Mouse (Mus musculus) MEL (cell line): ENCODE measurements around the gene Slc35c1. TPM values are rescaled to one million over a fixed set of nuclear protein-coding genes. Genes with fewer than 3 reads are reported as not detected.
A peak's percentile ranks its signal among the peaks of the same experiment; 100 is the strongest.

Experiments used
- DNase-seq: peaks from one replicate; pipeline ENCODE4 v3.0.0; 2011; ENCODE audit warnings: low read depth, low spot score
- H3K27ac ChIP-seq: 2 replicates; pipeline ENCODE4 v1.5.1; 2012; ENCODE audit warnings: low read depth, mild to moderate bottlenecking, control low read depth, low read length, moderate library complexity; ENCODE audit not compliant: control insufficient read depth
- H3K27me3 ChIP-seq, 2 experiments: fragments of 150-350 bp in 1 of 2; sonication (generic) in 1 of 2; 2 replicates each; pipeline ENCODE4 v1.6.1; 2012; ENCODE audit warnings: low read length in 2 of 2, mild to moderate bottlenecking in 2 of 2, improper control_type of control experiment in 1 of 2, moderate library complexity in 1 of 2; ENCODE audit not compliant: insufficient read depth in 2 of 2, control insufficient read depth in 1 of 2
- H3K36me3 ChIP-seq, 2 experiments: 2 replicates each; pipeline ENCODE4 v1.6.1; 2012 to 2014; ENCODE audit warnings: low read length in 2 of 2, improper control_type of control experiment in 1 of 2, inconsistent platforms in 1 of 2, mild to moderate bottlenecking in 1 of 2; ENCODE audit not compliant: insufficient read depth in 2 of 2, control insufficient read depth in 1 of 2
- H3K4me1 ChIP-seq, 2 experiments: fragments of 150-350 bp in 1 of 2; sonication (generic) in 1 of 2; 2 replicates each; pipeline ENCODE4 v1.6.1; 2012; ENCODE audit warnings: low read length in 2 of 2, improper control_type of control experiment in 1 of 2, mild to moderate bottlenecking in 1 of 2; ENCODE audit not compliant: insufficient read depth in 2 of 2, control insufficient read depth in 1 of 2
- H3K4me3 ChIP-seq, 2 experiments: fragments of 150-350 bp in 1 of 2; sonication (generic) in 1 of 2; 2 replicates each; pipeline ENCODE4 v1.5.1; 2012; ENCODE audit warnings: low read depth in 2 of 2, low read length in 2 of 2, mild to moderate bottlenecking in 2 of 2, moderate library complexity in 2 of 2, control low read depth in 1 of 2, improper control_type of control experiment in 1 of 2; ENCODE audit not compliant: control insufficient read depth in 1 of 2, insufficient read depth in 1 of 2
- H3K79me2 ChIP-seq: 2 replicates; pipeline ENCODE4 v1.6.1; 2012; ENCODE audit warnings: mild to moderate bottlenecking, low read length, moderate library complexity; ENCODE audit not compliant: control insufficient read depth, poor library complexity, insufficient read depth
- H3K9ac ChIP-seq: 2 replicates; pipeline ENCODE4 v1.6.1; 2012; ENCODE audit warnings: low read depth, mild to moderate bottlenecking, control low read depth, low read length, moderate library complexity; ENCODE audit not compliant: control insufficient read depth, poor library complexity, severe bottlenecking
- H3K9me3 ChIP-seq: fragments of 150-350 bp; sonication (generic); replicated peaks from 2 replicates; pipeline ENCODE4 v1.6.1; 2012; ENCODE audit warnings: mild to moderate bottlenecking, low read length, improper control_type of control experiment, moderate library complexity; ENCODE audit not compliant: insufficient read depth
- BHLHE40 ChIP-seq: IDR thresholded peaks from 2 replicates; pipeline ENCODE4 v1.6.1; 2012; ENCODE audit warnings: low read depth, mild to moderate bottlenecking, inconsistent platforms, low read length, improper control_type of control experiment, borderline replicate concordance
- CHD2 ChIP-seq: IDR thresholded peaks from 2 replicates; pipeline ENCODE4 v1.6.1; 2011; ENCODE audit warnings: low read length, improper control_type of control experiment
- EP300 ChIP-seq, 2 experiments: IDR thresholded peaks; 2 replicates each; pipeline ENCODE4 v1.6.1; 2011; ENCODE audit warnings: improper control_type of control experiment in 2 of 2, low read length in 2 of 2, low read depth in 1 of 2, mild to moderate bottlenecking in 1 of 2
- ETS1 ChIP-seq: IDR thresholded peaks from 2 replicates; pipeline ENCODE4 v1.6.1; 2012; ENCODE audit warnings: low read depth, mild to moderate bottlenecking, inconsistent platforms, low read length, improper control_type of control experiment, moderate library complexity
- GABPA ChIP-seq: IDR thresholded peaks from 2 replicates; pipeline ENCODE4 v1.6.1; 2012; ENCODE audit warnings: low read depth, mild to moderate bottlenecking, inconsistent platforms, low read length, improper control_type of control experiment, moderate library complexity
- GATA1 ChIP-seq: IDR thresholded peaks from 2 replicates; pipeline ENCODE4 v1.6.1; 2011; ENCODE audit warnings: low read depth, low read length, improper control_type of control experiment
- HCFC1 ChIP-seq: IDR thresholded peaks from 2 replicates; pipeline ENCODE4 v1.6.1; 2012; ENCODE audit warnings: low read depth, mild to moderate bottlenecking, inconsistent platforms, low read length, improper control_type of control experiment, moderate library complexity
- JUND ChIP-seq: IDR thresholded peaks from 2 replicates; pipeline ENCODE4 v1.6.1; 2011; ENCODE audit warnings: low read depth, mild to moderate bottlenecking, improper control_type of control experiment, low read length
- KAT2A ChIP-seq: conservative IDR thresholded peaks from 2 replicates; pipeline ENCODE4 v1.6.1; 2012; ENCODE audit warnings: low read depth, low read length, improper control_type of control experiment, inconsistent platforms
- MAFK ChIP-seq: IDR thresholded peaks from 2 replicates; pipeline ENCODE4 v1.6.1; 2011; ENCODE audit warnings: low read depth, mild to moderate bottlenecking, low read length, improper control_type of control experiment, borderline replicate concordance
- MAX ChIP-seq: IDR thresholded peaks from 2 replicates; pipeline ENCODE4 v1.6.1; 2011; ENCODE audit warnings: low read length, improper control_type of control experiment
- MAZ ChIP-seq: IDR thresholded peaks from 2 replicates; pipeline ENCODE4 v1.6.1; 2012; ENCODE audit warnings: low read depth, mild to moderate bottlenecking, inconsistent platforms, low read length, improper control_type of control experiment
- MEF2A ChIP-seq: IDR thresholded peaks from 2 replicates; pipeline ENCODE4 v1.6.1; 2014; ENCODE audit warnings: low read depth, mild to moderate bottlenecking, inconsistent platforms, low read length, improper control_type of control experiment; ENCODE audit not compliant: poor library complexity, insufficient replicate concordance, severe bottlenecking; ENCODE audit errors: extremely low read depth
- MXI1 ChIP-seq: IDR thresholded peaks from 2 replicates; pipeline ENCODE4 v1.6.1; 2011; ENCODE audit warnings: mild to moderate bottlenecking, low read depth, low read length, improper control_type of control experiment
- MYC ChIP-seq: IDR thresholded peaks from 2 replicates; pipeline ENCODE4 v1.6.1; 2011; ENCODE audit warnings: low read depth, mild to moderate bottlenecking, low read length, improper control_type of control experiment, moderate library complexity
- NELFE ChIP-seq: IDR thresholded peaks from 2 replicates; pipeline ENCODE4 v1.6.1; 2011; ENCODE audit warnings: low read depth, low read length, improper control_type of control experiment
- POLR2A ChIP-seq, 2 experiments: IDR thresholded peaks; 2 replicates each; pipeline ENCODE4 v1.6.1; 2011 to 2012; ENCODE audit warnings: low read length in 2 of 2, mild to moderate bottlenecking in 2 of 2, control low read depth in 1 of 2, improper control_type of control experiment in 1 of 2, low read depth in 1 of 2, moderate library complexity in 1 of 2; ENCODE audit not compliant: control insufficient read depth in 1 of 2, insufficient read depth in 1 of 2, poor library complexity in 1 of 2
- POLR2AphosphoS2 ChIP-seq: IDR thresholded peaks from 2 replicates; pipeline ENCODE4 v1.6.1; 2011; ENCODE audit warnings: low read length, improper control_type of control experiment
- RCOR1 ChIP-seq: IDR thresholded peaks from 2 replicates; pipeline ENCODE4 v1.6.1; 2012; ENCODE audit warnings: low read depth, mild to moderate bottlenecking, inconsistent platforms, low read length, improper control_type of control experiment
- SIN3A ChIP-seq: IDR thresholded peaks from 2 replicates; pipeline ENCODE4 v1.6.1; 2012; ENCODE audit warnings: low read length, improper control_type of control experiment, inconsistent platforms
- SMC3 ChIP-seq: IDR thresholded peaks from 2 replicates; pipeline ENCODE4 v1.6.1; 2011; ENCODE audit warnings: low read depth, low read length, improper control_type of control experiment
- TAL1 ChIP-seq: IDR thresholded peaks from 2 replicates; pipeline ENCODE4 v1.6.1; 2012; ENCODE audit warnings: mild to moderate bottlenecking, inconsistent platforms, low read length, moderate library complexity, mixed read lengths
- TBP ChIP-seq: IDR thresholded peaks from 2 replicates; pipeline ENCODE4 v1.8.0; 2011; ENCODE audit warnings: low read depth, low read length, improper control_type of control experiment
- TCF12 ChIP-seq: IDR thresholded peaks from 2 replicates; pipeline ENCODE4 v1.6.1; 2014; ENCODE audit warnings: low read depth, mild to moderate bottlenecking, inconsistent platforms, low read length, improper control_type of control experiment, moderate library complexity
- ZNF384 ChIP-seq: IDR thresholded peaks from 2 replicates; pipeline ENCODE4 v1.6.1; 2012; ENCODE audit warnings: low read depth, mild to moderate bottlenecking, inconsistent platforms, low read length, improper control_type of control experiment
- polyA plus RNA-seq, 2 experiments: library from polyadenylated mRNA; stranded (reverse) in 1 of 2; unstranded in 1 of 2; fragments of >175 nt in 1 of 2; fragments of >200 nt in 1 of 2; gene quantifications; 2 replicates each; pipeline versions ENCODE4 v1.2.1 to v1.2.4; 2012; ENCODE audit warnings: low replicate concordance in 2 of 2, low read depth in 1 of 2; ENCODE audit not compliant: insufficient read length in 2 of 2, insufficient read depth in 1 of 2, missing spikeins in 1 of 2
- total RNA-seq: library from RNA; depleted of rRNA; stranded (reverse); fragments of 300-350 nt; gene quantifications from 2 replicates; pipeline ENCODE4 v1.2.3, GENCODE M21; 2012

Gene Slc35c1
- total and polyA plus RNA-seq, 3 experiments, result 16.8 to 64.5 TPM; not detected in 1

DNA sequence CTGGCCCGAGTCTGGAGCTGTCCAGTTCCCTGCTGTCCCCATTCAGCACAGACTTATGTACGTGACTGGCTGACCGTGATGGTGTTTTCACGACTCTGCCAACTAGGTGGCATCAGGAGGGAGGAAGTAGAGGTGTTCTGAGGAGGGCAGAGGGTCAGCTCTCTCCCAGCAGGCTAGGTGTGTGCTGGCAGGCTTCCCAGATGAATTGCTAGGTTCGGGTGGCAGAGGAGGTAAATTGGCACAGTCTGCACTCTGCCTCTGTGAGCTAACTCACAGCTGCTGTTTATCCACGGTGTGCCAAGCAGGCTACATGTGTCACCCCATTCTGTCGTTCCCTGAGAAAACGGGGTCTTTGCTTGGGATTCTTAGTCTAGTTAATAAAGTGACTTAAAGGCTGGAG is 13.7 kb downstream of the Slc35c1 start:
- no peak for DNase-seq
- no peak for TF ChIP-seq SMC3
- no peak for TF ChIP-seq MXI1
- TF ChIP-seq POLR2A (IDR thresholded peaks at IDR 0.05; ENCODE audit: control insufficient read depth in 1 of 2, insufficient read depth in 1 of 2, low read depth in 1 of 2, low read length in 2 of 2, poor library complexity in 1 of 2), result no peak
- TF ChIP-seq, all 39 proteins: peak for 0
- no peaks in the 10 kb centered on the region for H3K79me2 ChIP-seq
- H3K4me1 ChIP-seq, result peaks cover 20 to 62% of the 10 kb centered on the region in 2 experiments
- H3K27ac ChIP-seq, result no peak overlapping the region
- peaks cover 0 to 49% of the 10 kb centered on the region in 2 experiments; a peak in 2 of 4 replicates for H3K36me3 ChIP-seq
- H3K4me3 ChIP-seq, result no peak overlapping the region
- no peaks in the 10 kb centered on the region for H3K27me3 ChIP-seq
- no peaks in the 10 kb centered on the region for H3K9me3 ChIP-seq
- no peak overlapping the region for H3K9ac ChIP-seq

DNA sequence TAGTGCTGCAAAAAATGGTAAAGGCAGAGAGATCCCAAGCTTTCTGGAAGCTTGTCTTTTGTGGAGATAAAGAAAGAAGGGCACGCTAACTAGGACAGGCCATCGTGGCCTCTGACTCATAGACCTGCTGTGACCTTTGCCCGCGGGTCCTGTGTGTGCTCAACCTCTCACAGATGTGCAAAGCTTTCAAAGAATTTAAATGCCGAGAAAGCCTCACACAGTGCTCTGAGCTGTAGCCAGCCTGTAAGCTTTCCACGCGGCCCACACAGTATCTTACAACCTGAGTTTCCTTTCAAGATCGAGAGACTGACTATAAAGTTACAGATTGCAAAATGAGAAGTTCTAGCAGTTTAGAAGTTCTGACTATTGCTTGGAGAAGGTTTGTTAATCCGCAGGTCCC is 14.4 kb downstream of the Slc35c1 start:
- no peak for DNase-seq
- Histone ChIP-seq H3K79me2 (no peaks in the 10 kb centered on the region), H3K9me3 (no peaks in the 10 kb centered on the region), H3K4me3 (no peak overlapping the region), H3K27ac (peak overlapping the region; percentile 27; the same call in 1 of the 2 replicates), H3K27me3 (no peaks in the 10 kb centered on the region), H3K9ac (no peak overlapping the region), H3K4me1 (peaks cover 20 to 58% of the 10 kb centered on the region in 2 experiments), H3K36me3 (peaks cover 0 to 43% of the 10 kb centered on the region in 2 experiments; a peak in 2 of 4 replicates)
- TF ChIP-seq POLR2A (IDR thresholded peaks at IDR 0.05; ENCODE audit: control insufficient read depth in 1 of 2, insufficient read depth in 1 of 2, low read depth in 1 of 2, low read length in 2 of 2, poor library complexity in 1 of 2) (no peak), SMC3 (no peak), CHD2 (no peak), JUND (no peak), MEF2A (no peak), GABPA (no peak), TCF12 (no peak), MXI1 (no peak)

- peak; percentile 96 for DNase-seq
- no peaks in the 10 kb centered on the region for H3K27me3 ChIP-seq
- no peaks in the 10 kb centered on the region for H3K9me3 ChIP-seq
- no peak overlapping the region for H3K4me3 ChIP-seq
- no peaks in the 10 kb centered on the region for H3K79me2 ChIP-seq
- peaks cover 20 to 55% of the 10 kb centered on the region in 2 experiments for H3K4me1 ChIP-seq
- peak overlapping the region; percentile 83 for H3K27ac ChIP-seq
- H3K9ac ChIP-seq, result no peak overlapping the region
- peaks cover 0 to 42% of the 10 kb centered on the region in 2 experiments; a peak in 2 of 4 replicates for H3K36me3 ChIP-seq
- peak; percentile 73 for TF ChIP-seq MAX
- TF ChIP-seq KAT2A, result no peak
- peak; percentile 99 for TF ChIP-seq GATA1
- TF ChIP-seq BHLHE40, result peak; percentile 66; the same call in 1 of the 2 replicates
- peak; percentile 58; the same call in 1 of the 2 replicates for TF ChIP-seq MAFK
- TF ChIP-seq ETS1, result peak; percentile 94
- TF ChIP-seq GABPA, result peak; percentile 83
- TF ChIP-seq SMC3, result no peak
- peak; percentile 95 for TF ChIP-seq MAZ
- TF ChIP-seq TAL1, result peak; percentile 95
- TF ChIP-seq TBP, result peak; percentile 70
- no peak for TF ChIP-seq POLR2AphosphoS2
- TF ChIP-seq RCOR1, result peak; percentile 98
- TF ChIP-seq MXI1, result peak; percentile 75; the same call in 1 of the 2 replicates
- 0 out of 2 replicates have a peak, but pooled peaks have one; percentile 25 for TF ChIP-seq HCFC1
- TF ChIP-seq NELFE, result no peak
- peak; percentile 95 for TF ChIP-seq SIN3A
- TF ChIP-seq MYC, result peak; percentile 91
- peak; percentile 98 to 99 for TF ChIP-seq EP300 (IDR thresholded peaks at IDR 0.05; ENCODE audit: low read depth in 1 of 2, low read length in 2 of 2)
- no peak for TF ChIP-seq ZNF384
Observed at GRCm38 (mm10) chr2:92444376-92444775, 16.0 kb downstream of the Slc35c1 start.
